Mouse (Mus musculus) c-Kit-negative CD71-positive TER-119-positive erythroid progenitor cells, embryonic 14.5 days (primary cell): ENCODE measurements at regions not wholly inside any gene's neighbourhood (a gene's known extent, or its start where the extent isn't known, plus 50 kb on each side); places are given as distances from the start of the nearest gene placed in this dataset.

Experiments used
- DNase-seq: peaks from one replicate; pipeline ENCODE4 v3.0.0-alpha.2; 2013; ENCODE audit warnings: low read depth, low spot score

DNA sequence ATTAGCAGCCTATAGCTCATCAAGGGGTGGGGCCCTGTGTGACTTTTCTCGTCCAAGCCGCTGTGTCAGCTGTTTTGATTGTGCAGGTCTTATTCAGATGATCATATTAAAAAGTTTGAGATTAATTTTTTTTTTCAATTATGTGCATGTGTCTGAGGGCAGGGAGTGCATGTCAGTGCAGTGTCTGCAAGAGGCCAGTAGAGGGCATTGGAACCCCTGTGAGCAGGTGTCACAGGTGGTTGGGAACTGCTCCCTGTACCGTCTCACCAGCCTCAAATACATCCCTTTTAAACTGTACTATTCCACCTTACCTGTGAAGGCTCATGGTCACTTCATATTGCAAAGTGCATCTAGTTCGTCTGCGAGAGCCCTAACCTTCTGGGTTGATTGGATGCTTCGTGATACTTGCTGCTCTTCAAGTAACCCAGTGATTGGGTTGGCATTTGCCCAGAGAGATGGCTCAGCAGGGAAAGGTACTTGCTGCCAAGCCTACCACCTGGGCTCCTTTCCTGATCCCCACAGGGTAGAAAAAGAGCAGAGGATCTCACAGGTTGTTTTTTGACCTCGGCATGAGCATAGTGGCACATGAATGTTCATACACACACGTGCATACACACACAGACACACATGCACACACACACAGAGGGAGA, 178.3 kb upstream of the Fam19a5 start:
- DNase-seq, result no peak

DNA sequence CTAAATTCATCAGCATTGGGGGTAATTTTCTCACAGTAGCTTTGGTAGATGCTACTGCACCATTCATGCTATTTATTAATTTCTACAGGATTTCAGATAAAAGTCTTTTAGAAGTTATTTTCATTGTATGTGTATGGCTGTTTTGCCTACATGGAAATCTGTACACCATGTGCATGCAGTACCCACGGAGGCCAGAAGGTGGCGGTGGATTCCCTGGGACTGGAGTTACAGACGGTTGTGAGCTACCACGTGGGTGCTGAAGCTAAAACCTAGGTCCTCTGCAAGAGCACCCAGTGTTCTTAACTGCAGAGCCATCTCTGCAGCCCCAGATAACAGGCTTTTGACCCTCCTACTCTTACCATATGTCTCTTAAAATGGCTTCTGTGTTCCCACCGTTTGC, 176.7 kb upstream of the Fam19a5 start:
- peak; percentile 0 for DNase-seq

DNA sequence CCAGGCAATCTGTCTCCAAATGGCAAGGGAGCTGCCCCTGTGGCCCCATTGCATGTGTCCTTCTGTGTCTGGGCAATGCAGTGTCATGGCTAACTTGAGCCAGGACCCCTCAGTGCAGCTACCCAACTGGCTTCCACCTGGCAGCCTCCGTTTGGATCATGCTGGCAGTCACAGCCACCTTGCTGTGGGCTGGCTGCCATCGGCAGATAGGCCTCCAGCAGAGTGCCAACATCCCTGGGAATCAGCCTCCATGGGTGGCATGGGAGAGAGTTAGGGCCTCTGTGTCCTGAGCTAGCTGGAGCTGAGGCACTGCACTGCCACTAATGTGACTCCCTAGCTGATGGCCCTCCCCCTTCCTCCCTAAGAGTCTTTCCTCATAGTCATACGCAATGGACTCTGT, 174.7 kb upstream of the Fam19a5 start:
- no peak for DNase-seq

- DNase-seq, result no peak
These were observed 174.3 kb upstream of the Fam19a5 start for GRCm38 (mm10) chr15:87369836-87370235.

GRCm38 (mm10) chr15:87370761-87371160, 173.3 kb upstream of the Fam19a5 start:
- no peak for DNase-seq

DNA sequence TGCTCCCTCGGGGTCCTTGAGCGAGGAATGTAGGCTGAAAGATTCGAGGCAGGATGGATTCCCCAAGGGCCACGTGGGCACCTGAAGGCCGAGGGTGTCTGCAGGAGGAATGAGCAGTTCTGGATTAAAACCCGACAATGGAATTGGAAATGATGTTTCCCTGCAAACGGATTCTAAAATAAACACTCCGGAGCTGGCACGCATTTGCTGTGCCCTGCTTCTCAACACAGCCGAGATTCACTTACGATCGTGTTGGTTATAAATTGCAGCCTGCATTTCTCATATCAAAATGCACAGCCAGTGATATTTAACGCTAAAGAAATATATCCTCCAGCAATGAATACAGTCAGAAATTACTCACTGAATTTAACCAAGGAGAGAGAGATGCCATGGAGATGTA, 169.4 kb upstream of the Fam19a5 start:
- DNase-seq, result no peak

DNA sequence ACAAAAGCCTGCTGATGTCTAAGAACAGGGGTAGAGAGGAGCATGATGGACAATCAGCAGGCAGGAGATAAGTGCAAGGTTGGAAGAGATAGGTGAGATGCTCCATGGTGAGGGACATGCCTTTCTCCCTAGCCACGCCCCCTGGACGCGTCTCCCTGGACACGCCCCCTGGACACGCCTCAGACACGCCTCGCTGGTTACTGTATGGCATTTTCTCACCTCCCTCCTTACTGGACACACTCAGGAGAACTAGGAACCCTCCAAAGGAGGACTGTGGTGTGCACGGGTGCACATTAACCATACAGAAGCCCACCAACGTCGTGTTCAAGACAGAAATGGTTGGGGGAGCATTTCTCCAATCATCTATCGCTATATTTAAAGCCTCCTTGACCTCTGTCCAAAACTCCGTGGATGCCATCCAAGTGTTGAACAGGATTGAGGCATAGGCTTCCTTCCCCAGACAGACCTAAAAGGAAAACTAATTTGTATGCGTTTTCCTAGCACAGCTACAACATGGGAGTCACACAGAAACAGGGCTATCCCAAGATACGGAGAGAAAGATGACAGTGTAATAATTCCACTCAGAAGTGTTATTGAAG, 168.4 kb upstream of the Fam19a5 start:
- DNase-seq, result no peak

- DNase-seq, result no peak
These were observed 160.4 kb upstream of the Fam19a5 start for GRCm38 (mm10) chr15:87383551-87384265.

- DNase-seq, result no peak
These were observed 159.6 kb upstream of the Fam19a5 start for GRCm38 (mm10) chr15:87384279-87385066.

- DNase-seq, result no peak
These were observed 157.6 kb upstream of the Fam19a5 start for GRCm38 (mm10) chr15:87386513-87386983.

DNA sequence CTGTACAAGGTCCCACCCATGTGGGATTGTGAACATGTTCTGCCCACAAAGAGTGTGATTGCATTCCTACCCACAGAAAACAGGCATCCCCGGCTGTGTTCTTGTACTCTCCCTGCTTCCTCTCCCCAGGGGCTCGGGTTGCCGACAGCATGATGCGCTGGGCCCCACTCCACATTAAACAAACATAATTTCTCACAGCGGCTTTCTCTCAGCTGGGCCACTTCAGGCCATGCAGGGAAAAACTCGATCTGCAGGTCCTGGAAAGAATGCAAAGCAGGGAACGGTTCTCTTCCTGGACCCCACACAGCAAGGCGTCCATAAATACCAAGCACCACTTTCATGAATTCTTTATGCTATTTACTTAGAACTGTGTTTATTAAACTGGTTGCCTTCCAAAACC, 152.7 kb upstream of the Fam19a5 start:
- no peak for DNase-seq

DNA sequence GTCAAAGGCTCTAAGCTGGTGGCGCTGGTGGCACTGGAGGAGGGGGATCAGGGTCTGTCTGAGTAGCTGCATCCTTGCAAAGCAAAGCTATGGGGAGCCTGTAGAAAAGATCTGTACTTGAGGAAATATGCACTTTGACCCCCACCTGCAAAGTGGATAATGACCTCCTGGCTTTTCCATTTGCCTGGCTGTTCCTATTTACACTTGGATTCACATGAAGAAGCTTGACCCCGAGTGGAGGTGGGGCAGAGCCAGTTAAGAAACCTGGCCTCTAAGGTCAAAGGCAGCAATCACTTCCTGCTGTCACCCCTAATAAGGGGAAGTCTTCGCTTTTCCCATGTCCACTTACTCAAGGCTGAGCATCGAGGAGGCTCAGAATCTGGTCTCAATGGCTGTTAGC, 145.7 kb upstream of the Fam19a5 start:
- no peak for DNase-seq

DNA sequence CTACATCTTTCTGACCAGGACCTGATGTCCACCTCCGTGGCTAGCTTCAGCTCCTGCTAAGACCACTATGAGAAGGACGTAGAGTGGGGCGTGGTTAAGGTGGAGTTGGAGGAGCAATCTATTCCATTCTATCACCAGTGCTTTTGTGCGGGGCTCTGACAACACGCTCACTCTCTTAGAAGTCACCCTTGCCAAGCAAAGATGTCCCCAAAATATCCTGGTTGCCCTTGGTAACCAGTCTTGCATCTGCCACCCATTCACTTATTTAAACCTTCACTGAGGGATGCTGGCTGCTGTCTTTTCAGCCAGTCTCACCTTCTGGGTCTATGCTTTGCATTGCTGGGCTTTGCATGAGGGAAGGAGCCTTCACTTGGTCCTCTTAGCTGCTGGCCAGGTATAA, 138.4 kb upstream of the Fam19a5 start:
- no peak for DNase-seq

- DNase-seq, result no peak
These were observed 132.1 kb upstream of the Fam19a5 start for GRCm38 (mm10) chr15:87411978-87412377.

GRCm38 (mm10) chr15:87415996-87416395, 128.1 kb upstream of the Fam19a5 start:
- no peak for DNase-seq

GRCm38 (mm10) chr15:87421743-87422142, 122.4 kb upstream of the Fam19a5 start:
- no peak for DNase-seq

DNA sequence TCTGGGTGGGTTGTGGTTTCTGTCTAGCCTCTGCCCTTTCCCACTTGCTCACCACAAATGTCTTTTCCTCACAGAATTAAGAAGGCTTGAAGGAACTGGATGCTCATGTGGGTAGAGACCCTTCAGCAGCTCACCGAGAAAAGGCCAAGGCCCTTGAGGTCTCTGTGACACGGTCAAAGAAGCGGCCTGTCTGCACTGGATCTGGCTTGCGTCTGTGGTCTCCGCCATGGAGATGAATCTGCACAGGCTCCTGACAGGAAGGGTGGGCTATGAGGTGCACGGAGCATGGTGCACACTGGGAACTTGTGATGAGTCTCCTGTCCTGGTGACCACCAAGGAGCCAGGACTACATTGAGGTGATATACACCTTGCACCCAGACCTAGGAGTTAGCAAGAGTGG, 110.8 kb upstream of the Fam19a5 start:
- no peak for DNase-seq

- no peak for DNase-seq
These were observed 110.2 kb upstream of the Fam19a5 start for GRCm38 (mm10) chr15:87433901-87434300.

- DNase-seq, result no peak
These were observed 108.5 kb upstream of the Fam19a5 start for GRCm38 (mm10) chr15:87435566-87435965.

DNA sequence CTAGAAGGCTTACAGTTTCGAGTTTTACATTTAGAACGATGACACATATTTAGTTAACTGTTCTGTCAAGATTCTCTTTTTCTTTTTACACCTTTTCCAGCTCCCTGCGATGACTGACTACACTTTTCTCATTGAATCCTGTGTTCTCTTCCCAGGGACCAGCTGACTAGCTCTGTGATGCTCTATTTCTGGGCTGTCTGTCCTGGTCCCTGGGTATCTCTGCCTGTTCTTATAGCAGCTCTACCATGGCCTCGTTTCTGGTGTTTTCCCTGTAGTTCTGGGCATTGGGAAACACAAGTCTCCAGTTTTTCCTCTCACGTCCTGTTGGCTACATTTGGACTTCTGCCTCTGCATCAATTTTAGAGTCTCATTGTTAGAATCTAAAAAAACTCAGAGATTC, 106.5 kb upstream of the Fam19a5 start:
- no peak for DNase-seq

GRCm38 (mm10) chr15:87458932-87459331, 85.2 kb upstream of the Fam19a5 start:
- no peak for DNase-seq

- no peak for DNase-seq
These were observed 67.9 kb upstream of the Fam19a5 start for GRCm38 (mm10) chr15:87476247-87476646.
